Mouse (Mus musculus) spleen, embryonic (tissue): ENCODE results near the gene Shc1.

Experiments
- CTCF ChIA-PET: fragments of 350-600 bp; sonication (Branson Sonifier 250); formaldehyde crosslinking; loops from one replicate; lab custom pipeline; 2022; lab: Charles Lee

The Shc1 gene

GRCm38 (mm10) chr3:89388901-89389740 is 29.1 kb upstream of the Shc1 start:
- CTCF ChIA-PET = interaction anchor here (0.6 kb wide), 1 partner anchor 63 kb away, joined by 3 read pairs; no protein-coding TSS in a partner anchor

GRCm38 (mm10) chr3:89390111-89390515 is 28.1 kb upstream of the Shc1 start:
- CTCF ChIA-PET = interaction anchor here (0.6 to 1.0 kb wide), 3 partner anchors 27 to 1033 kb away, joined by 3 to 5 read pairs (median 3); partner anchors contain the start of gene Adam15

- CTCF ChIA-PET = interaction anchor here (0.6 to 1.0 kb wide), 7 partner anchors 9 to 1032 kb away, joined by 3 to 10 read pairs (median 5); partner anchors contain the start of gene Adam15
Observed at GRCm38 (mm10) chr3:89390699-89391662, 27.3 kb upstream of the Shc1 start.

- CTCF ChIA-PET = interaction anchor here (0.7 to 1.1 kb wide), 6 partner anchors 8 to 145 kb away, joined by 3 to 10 read pairs (median 5); no protein-coding TSS in a partner anchor
Observed at GRCm38 (mm10) chr3:89391663-89392511, 26.4 kb upstream of the Shc1 start.

DNA sequence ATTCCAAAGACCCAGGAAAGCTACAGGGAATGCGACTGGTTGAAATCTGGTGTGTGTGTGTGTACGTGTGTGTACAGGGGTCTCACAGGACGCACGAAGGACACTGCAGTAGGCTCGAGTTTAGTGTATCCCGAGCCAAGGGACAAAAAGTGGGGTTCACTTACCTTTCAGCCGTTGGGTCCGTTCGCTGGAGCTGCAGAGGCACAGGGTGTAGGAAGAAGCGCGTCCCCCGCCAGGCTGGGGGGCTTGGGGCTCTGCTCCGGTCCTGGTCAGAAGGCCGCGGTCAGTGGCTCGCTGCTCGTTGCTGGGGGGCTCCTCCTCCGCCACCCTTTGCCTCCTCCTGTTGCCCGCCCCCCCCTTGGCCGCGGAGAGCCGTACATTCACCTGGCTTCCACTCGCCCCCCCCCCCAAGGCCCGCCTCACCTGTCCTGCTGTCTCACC is 25.4 kb upstream of the Shc1 start:
- CTCF ChIA-PET = interaction anchor here (0.7 to 1.1 kb wide), 2 partner anchors 9 to 144 kb away, joined by 3 read pairs; no protein-coding TSS in a partner anchor

DNA sequence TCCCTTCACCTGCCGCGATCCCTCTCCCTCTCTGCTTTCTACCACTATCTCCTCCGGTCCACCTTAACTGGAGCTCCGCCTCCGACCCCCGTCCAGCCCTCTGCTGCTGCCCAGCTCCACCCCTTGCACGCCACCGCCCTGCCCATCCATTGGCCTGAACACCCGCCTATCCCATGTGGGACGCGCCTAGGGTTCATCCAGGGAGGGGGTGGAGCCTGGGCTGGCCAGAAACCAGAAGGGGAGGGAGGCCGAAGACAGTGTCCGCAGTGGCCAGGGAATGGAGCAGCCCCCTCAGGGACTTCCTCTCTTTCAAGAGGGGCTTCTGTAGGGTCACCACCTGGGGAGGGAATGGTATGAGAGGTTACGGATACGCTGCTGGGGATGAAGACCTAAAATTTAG is 24.6 kb upstream of the Shc1 start:
- CTCF ChIA-PET = interaction anchor here (0.6 kb wide), 1 partner anchor 43 kb away, joined by 3 read pairs; the partner anchor contains the start of gene Pbxip1

DNA sequence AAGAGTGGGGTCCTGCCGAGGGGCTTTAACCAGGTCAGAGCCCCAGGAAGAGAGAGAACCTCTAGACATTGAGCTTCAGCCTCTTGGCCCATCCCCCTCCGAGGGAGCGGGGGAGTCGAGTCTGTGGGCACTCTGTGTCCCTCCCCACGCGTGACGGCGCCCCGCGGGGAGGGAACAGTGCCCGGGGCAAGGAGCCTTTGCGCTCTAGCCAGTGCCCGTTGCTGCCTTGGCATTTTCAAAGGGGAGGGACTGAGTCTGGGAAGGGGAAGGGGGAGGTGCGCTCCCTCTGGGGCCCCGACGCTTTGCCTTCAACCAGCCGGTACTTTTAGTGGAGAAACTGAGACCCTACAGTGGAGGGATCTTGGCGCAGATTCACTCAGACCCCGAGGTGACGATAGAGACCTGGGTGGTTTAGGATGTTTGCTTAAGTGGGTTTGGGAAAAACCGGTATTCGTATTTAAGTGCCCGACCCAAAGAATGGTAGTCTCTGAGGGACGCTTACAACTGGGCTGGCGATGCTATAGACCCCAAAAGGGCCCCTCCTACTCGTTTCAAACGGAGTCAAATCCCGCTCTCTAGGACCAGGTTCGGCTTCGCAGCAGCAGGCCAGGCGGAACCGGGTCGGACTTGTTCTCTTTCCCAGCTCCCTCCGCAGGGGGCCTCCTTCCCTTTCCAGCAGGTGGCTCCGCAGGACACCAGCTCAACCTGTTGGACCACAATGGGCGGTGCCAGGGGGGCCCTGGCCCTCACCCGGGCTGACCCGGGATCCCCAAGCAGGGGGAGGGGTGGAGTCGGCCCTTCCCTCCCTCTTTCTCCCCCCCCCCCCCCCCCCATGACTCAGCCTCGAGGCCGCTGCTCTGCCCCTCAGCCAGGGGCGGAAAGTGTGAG is 24.0 kb upstream of the Shc1 start, which contains the start of gene Zbtb7b:
Gene Zbtb7b, minus strand, starts transcription at position 771 of the 888 bp plus-strand sequence.
- CTCF ChIA-PET = no interaction called here

GRCm38 (mm10) chr3:89394894-89395256 is 23.4 kb upstream of the Shc1 start:
- CTCF ChIA-PET = no interaction called here

- CTCF ChIA-PET = interaction anchor here (1.3 kb wide), 1 partner anchor 15 kb away, joined by 5 read pairs; no protein-coding TSS in a partner anchor
Observed at GRCm38 (mm10) chr3:89395419-89395805, 22.8 kb upstream of the Shc1 start.

GRCm38 (mm10) chr3:89395806-89396653 is 22.2 kb upstream of the Shc1 start:
- CTCF ChIA-PET = interaction anchor here (0.7 to 1.3 kb wide), 4 partner anchors 11 to 63 kb away, joined by 3 to 5 read pairs (median 4); no protein-coding TSS in a partner anchor

DNA sequence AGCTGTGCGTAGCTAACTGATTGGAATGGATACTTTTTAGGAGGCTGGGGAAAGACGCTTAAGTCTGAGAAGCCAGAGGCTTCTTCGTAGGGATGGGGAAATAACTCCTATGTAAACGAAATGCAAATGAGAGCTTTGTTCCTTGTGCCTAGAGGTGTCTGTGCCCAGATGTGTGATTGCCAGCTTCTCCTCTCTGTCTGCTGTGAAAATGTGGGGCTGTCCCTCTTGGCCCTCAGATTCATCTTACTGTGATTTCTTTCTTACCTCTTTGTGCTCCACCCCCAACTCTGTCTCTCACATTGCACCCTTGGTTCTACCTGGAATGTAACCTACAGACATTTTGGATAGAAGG is 21.6 kb upstream of the Shc1 start:
- CTCF ChIA-PET = interaction anchor here (0.7 to 1.3 kb wide), 4 partner anchors 12 to 62 kb away, joined by 3 to 5 read pairs (median 4); no protein-coding TSS in a partner anchor

- CTCF ChIA-PET = interaction anchor here (0.6 kb wide), 1 partner anchor 9 kb away, joined by 3 read pairs; no protein-coding TSS in a partner anchor
Observed at GRCm38 (mm10) chr3:89401329-89401728, 16.9 kb upstream of the Shc1 start.

DNA sequence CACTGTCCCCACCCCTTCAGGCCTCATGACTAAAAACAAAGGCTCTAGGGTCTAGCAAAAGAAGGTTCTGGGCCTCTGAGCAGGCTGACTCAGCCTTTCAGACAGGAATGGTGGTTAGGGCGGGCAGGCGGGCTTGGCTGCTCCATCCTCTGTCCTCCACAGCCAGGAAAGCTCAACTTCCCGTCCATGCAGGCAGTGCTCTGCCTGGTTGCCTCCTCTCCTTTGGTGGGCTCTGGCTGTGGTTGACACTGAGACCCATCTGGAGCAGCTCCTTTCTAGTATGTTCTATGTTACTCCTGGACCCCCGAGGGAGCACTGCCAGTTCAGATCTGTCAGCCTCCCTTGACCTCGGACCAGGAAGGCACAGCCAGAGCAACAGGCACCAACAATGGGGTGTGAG is 15.6 kb upstream of the Shc1 start, which contains the start of gene Lenep:
Gene Lenep, minus strand, starts transcription at position 101 of the 400 bp plus-strand sequence.
- CTCF ChIA-PET = no interaction called here

- CTCF ChIA-PET = no interaction called here
Observed at GRCm38 (mm10) chr3:89406887-89407286, 11.4 kb upstream of the Shc1 start.

DNA sequence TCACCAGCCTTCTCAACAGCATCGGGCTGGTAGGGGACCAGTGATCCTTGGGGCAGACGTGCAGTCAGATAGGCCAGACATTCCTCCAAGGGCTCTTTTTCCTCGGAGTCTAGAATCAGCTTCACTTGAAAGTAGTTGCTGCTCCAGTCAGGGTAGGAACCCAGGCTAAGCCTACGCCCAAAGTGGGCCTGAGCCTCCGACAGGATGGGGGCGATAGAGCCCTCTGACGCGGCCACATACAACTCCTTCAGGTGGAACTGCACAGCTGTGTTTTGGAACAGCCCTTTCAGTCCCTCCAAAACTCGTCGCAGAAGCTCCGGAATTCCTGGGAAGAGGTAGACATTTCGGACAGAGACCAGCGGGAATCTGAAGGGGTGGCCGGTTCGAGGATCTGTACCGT is 9.8 kb upstream of the Shc1 start:
- CTCF ChIA-PET = interaction anchor here (1.2 kb wide), 1 partner anchor 59 kb away, joined by 3 read pairs; no protein-coding TSS in a partner anchor

GRCm38 (mm10) chr3:89409701-89410100 is 8.5 kb upstream of the Shc1 start:
- CTCF ChIA-PET = interaction anchor here (0.6 kb wide), 1 partner anchor 49 kb away, joined by 4 read pairs; no protein-coding TSS in a partner anchor

- CTCF ChIA-PET = no interaction called here
Observed at GRCm38 (mm10) chr3:89410864-89411263, 7.4 kb upstream of the Shc1 start.
